Mouse (Mus musculus) stomach, embryonic 15.5 days (tissue): Measurements from ENCODE around the gene Lonp1. TPM values are rescaled to one million over a fixed set of nuclear protein-coding genes. Genes with fewer than 3 reads are reported as not detected.
"Not testable (repeated sequence)": the region's sequence is repeated elsewhere in the genome, so short reads cannot be mapped to it uniquely, and the experiment has no call there.

Source experiments
- ATAC-seq: fragments of 200-750 bp; cut with Nextera tagmentation; 2 replicates; pipeline ENCODE4 v1.8.0; 2017; ENCODE audit warnings: low read depth, moderate number of reproducible peaks, moderate TSS enrichment; ENCODE audit not compliant: insufficient read depth, low FRiP score
- H3K27ac ChIP-seq: fragments of 300-500 bp; sonication (generic); 2 replicates; pipeline ENCODE4 v1.5.1; 2015; ENCODE audit warnings: mild to moderate bottlenecking, inconsistent platforms
- H3K27me3 ChIP-seq: fragments of 300-500 bp; sonication (generic); replicated peaks from 2 replicates; pipeline ENCODE4 v1.6.1; 2015; ENCODE audit warnings: inconsistent platforms
- H3K36me3 ChIP-seq: fragments of 300-500 bp; sonication (generic); 2 replicates; pipeline ENCODE4 v1.6.1; 2015; ENCODE audit warnings: inconsistent platforms
- H3K4me1 ChIP-seq: fragments of 300-500 bp; sonication (generic); 2 replicates; pipeline ENCODE4 v1.6.1; 2015; ENCODE audit warnings: inconsistent platforms
- H3K4me2 ChIP-seq: fragments of 300-500 bp; sonication (generic); 2 replicates; pipeline ENCODE4 v1.6.1; 2015; ENCODE audit warnings: mild to moderate bottlenecking, inconsistent platforms
- H3K4me3 ChIP-seq: fragments of 300-500 bp; sonication (generic); replicated peaks from 2 replicates; pipeline ENCODE4 v1.5.1; 2015; ENCODE audit warnings: inconsistent platforms
- H3K9ac ChIP-seq: fragments of 300-500 bp; sonication (generic); 2 replicates; pipeline ENCODE4 v1.6.1; 2015; ENCODE audit warnings: inconsistent platforms
- H3K9me3 ChIP-seq: fragments of 300-500 bp; sonication (generic); 2 replicates; pipeline ENCODE4 v1.6.1; 2016; ENCODE audit warnings: inconsistent platforms
- WGBS: fragments of 180-500 bp; shearing (Covaris S2); methylation state at CpG from one replicate; pipeline ENCODE4 v1.1.7; 2015; 5-methylcytosine and 5-hydroxymethylcytosine counted together
- polyA plus RNA-seq: library from polyadenylated mRNA; unstranded; fragments of >200 nt; fragmentation: Nextera tagmentation; extraction: Ambion mirVana; gene quantifications from 2 replicates; pipeline ENCODE4 v1.2.1, GENCODE M21; 2015

Gene Lonp1
- polyA plus RNA-seq, 1 experiment from 2014 or later, result 59.1 TPM

DNA sequence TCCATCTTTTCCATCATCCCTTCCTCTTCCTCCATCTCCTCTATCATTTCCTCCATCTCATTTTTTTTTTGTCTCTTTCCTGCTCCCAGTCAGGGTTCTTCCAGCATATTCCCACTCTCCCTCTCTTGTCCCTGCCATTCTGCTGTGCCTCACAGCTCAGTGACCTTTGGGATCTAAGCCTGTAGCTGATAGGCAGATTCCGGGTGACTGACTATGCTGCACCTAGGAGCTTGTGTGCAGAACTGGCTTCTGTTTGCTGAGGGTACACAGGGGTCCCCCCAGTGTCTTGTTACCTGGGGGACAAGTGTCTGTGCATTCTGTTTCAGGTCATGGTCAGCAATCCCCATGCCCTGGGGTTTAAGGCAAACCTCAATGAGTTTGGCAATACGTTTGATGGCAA, 28.1 kb upstream of the Lonp1 start:
- WGBS, result 70% methylated on average over 2 of the region's 2 CpGs
- H3K9ac ChIP-seq, result no peak overlapping the region
- ATAC-seq, result no peak
- no peak overlapping the region for H3K27ac ChIP-seq
- H3K4me2 ChIP-seq, result no peak overlapping the region
- no peaks in the 10 kb centered on the region for H3K9me3 ChIP-seq
- H3K27me3 ChIP-seq, result no peaks in the 10 kb centered on the region
- H3K4me1 ChIP-seq, result no peaks in the 10 kb centered on the region
- no peaks in the 10 kb centered on the region for H3K36me3 ChIP-seq
- no peak overlapping the region for H3K4me3 ChIP-seq

DNA sequence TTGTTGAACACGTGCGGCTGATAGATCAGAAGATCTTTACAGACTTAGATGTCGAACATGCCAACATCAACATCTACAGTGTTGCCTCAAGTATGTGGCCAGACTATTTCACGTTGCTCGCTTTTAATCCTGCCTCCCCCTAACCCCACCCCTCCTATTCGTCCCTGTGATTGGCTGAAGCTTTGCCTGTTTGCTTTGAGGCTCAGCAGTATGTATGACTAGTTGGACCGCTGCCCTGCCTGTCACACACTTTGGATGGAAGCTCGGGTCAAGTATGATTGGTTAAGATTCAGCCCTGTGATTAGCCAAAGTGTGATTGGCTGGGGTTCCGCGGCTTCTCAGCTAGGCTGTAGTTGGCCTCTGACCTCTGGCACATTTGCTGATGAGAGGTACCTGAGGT, 25.1 kb upstream of the Lonp1 start:
- no peaks in the 10 kb centered on the region for H3K36me3 ChIP-seq
- H3K4me3 ChIP-seq, result no peak overlapping the region
- H3K27me3 ChIP-seq, result no peaks in the 10 kb centered on the region
- H3K9ac ChIP-seq, result no peak overlapping the region
- H3K4me2 ChIP-seq, result no peak overlapping the region
- no peaks in the 10 kb centered on the region for H3K4me1 ChIP-seq
- H3K9me3 ChIP-seq, result no peaks in the 10 kb centered on the region
- H3K27ac ChIP-seq, result no peak overlapping the region
- ATAC-seq, result peak; percentile 51; the same call in 1 of the 2 replicates
- WGBS, result 25% methylated on average over 10 of the region's 10 CpGs

DNA sequence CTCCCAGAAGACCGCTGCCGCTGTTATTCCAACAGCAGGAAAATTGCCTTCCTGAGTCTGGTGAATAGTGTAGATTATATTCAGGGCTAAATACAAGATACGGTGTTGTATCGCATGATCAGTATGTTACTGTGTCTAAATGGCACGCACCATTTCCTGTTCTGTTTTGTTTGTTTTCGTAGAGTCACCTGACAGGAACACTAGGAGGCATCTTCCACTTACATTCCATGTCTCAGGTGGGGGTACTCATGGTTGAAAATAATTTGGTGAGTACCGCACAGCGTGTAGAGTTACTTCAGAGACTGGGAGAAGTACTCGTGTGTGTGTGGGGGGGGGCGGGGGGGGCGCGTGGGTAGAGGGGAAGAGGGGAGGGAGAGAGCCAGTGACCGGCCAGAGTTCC, 20.9 kb upstream of the Lonp1 start:
- no peaks in the 10 kb centered on the region for H3K9me3 ChIP-seq
- H3K4me2 ChIP-seq, result no peak overlapping the region
- no peaks in the 10 kb centered on the region for H3K36me3 ChIP-seq
- 61% methylated on average over 10 of the region's 13 CpGs for WGBS
- no peak for ATAC-seq
- H3K27me3 ChIP-seq, result no peaks in the 10 kb centered on the region
- no peaks in the 10 kb centered on the region for H3K4me1 ChIP-seq
- no peak overlapping the region for H3K27ac ChIP-seq
- no peak overlapping the region for H3K9ac ChIP-seq
- no peak overlapping the region for H3K4me3 ChIP-seq

DNA sequence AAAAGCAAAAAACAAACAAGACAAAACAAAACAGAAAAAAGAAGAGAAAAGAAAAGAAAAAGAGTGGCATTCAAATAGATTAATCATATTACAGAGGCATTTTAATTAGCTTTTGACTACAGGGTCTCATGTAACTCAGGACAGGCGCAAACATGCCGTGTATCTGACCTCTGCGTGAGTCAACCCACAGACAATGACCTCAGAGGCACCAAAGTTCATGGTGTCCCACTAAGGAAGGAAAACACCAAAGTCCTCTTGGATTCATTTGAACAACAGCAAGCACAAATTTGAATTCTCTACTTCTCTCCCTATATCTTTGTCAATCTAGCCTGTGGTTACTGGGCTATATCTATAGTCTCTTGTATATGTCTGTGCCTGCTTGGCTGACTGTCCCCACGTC, 16.6 kb upstream of the Lonp1 start:
- H3K4me2 ChIP-seq, result no peak overlapping the region
- no peak overlapping the region for H3K27ac ChIP-seq
- no peak overlapping the region for H3K4me3 ChIP-seq
- no peaks in the 10 kb centered on the region for H3K4me1 ChIP-seq
- H3K36me3 ChIP-seq, result no peaks in the 10 kb centered on the region
- H3K9me3 ChIP-seq, result no peaks in the 10 kb centered on the region
- no peaks in the 10 kb centered on the region for H3K27me3 ChIP-seq
- H3K9ac ChIP-seq, result no peak overlapping the region
- WGBS, result 83% methylated on average over 4 of the region's 4 CpGs
- ATAC-seq, result no peak

DNA sequence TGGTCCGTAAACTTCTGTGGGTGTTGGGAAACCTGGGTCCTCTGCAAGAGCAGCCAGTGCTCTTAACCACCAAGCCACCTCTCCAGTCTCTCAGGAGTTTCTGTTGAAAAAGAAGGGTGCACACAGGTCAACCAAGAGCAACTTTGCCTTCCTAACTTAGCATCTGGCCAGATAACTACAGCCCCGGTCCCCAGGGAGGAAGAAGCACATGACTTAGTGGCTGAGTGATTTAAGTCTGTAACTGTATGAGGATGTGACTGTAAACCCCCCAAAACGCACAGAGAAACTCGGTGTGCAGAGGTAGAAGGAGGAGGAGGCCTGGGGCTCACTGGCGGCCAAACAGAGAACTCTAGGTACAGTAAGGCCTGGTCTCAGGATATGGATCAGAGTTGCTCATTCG, 7.3 kb upstream of the Lonp1 start:
- 86% methylated on average over 6 of the region's 6 CpGs for WGBS
- no peaks in the 10 kb centered on the region for H3K36me3 ChIP-seq
- no peak overlapping the region for H3K4me2 ChIP-seq
- no peak overlapping the region for H3K27ac ChIP-seq
- no peaks in the 10 kb centered on the region for H3K27me3 ChIP-seq
- H3K9me3 ChIP-seq, result no peaks in the 10 kb centered on the region
- ATAC-seq, result no peak
- H3K9ac ChIP-seq, result no peak overlapping the region
- H3K4me1 ChIP-seq, result no peaks in the 10 kb centered on the region
- H3K4me3 ChIP-seq, result no peak overlapping the region

DNA sequence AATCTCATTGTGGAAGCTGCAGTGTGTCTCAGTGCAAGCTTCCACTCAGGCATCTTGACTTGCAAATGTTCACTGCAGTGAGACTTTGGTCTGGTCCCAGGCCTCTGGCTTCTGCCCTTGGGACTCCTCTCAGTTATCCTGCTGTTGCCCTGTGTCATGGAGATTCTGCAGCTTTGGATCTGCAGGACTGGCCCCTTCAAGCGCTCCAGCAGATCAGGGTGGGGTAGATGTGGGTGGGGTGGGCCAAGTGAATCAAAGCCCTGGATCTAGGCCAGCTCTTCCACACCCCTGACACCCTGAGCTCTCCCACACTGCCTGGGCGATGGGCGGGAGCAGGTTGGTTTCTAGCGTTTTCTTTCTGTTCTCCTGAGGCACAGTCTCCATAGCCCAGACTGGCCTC, 5.1 kb upstream of the Lonp1 start:
- Histone ChIP-seq H3K36me3 (no peaks in the 10 kb centered on the region), H3K27me3 (no peaks in the 10 kb centered on the region), H3K9ac (no peak overlapping the region), H3K9me3 (no peaks in the 10 kb centered on the region), H3K27ac (no peak overlapping the region), H3K4me2 (no peak overlapping the region), H3K4me3 (no peak overlapping the region), H3K4me1 (peaks cover 5% of the 10 kb centered on the region; the same call in 1 of the 2 replicates)
- no peak for ATAC-seq
- 41% methylated on average over 4 of the region's 4 CpGs for WGBS

DNA sequence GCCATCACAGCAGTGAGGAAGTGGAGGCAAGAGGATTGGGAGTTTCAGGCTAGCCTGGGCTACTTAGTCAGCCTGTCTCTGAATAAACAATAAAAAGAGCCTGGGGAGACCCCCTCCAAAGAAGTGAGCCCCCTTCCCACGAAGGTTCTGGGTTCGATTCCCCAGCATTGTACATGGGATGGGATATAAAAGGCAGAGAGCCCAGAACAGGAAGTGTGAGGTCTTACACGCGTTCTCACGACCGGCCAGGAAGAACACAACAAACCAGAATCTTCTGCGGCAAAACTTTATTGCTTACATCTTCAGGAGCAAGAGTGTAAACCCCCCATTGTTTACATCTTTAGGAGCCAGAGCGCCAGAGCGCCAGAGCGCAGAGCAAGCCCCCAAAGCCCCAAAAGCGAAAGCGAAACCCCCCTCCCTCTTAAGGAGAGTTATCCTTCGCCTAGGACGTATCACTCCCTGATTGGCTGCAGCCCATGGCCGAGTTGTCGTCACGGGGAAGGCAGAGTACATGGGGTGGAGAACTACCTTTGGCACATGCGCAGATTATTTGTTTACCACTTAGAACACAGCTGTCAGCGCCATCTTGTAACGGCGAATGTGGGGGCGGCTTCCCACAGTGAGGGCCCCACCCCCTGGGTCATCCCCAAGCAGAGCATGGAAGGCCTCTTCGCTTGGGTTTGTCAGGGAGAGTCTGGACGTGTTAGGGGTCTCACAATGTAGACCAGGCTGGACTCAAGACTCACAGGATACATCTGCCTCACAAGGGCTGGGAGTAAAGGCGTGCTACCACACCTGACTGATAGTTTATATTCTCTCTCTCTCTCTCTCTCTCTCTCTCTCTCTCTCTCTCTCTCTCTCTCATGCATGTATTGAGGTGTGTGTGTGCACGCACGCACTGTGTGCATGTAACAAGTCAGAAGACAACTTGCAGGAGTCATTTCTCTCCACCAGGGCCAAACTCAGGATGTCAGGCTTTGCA, 3.4 kb upstream of the Lonp1 start:
- not testable (repeated sequence) for H3K9ac ChIP-seq, H3K4me3 ChIP-seq, H3K36me3 ChIP-seq, H3K27ac ChIP-seq, H3K27me3 ChIP-seq, H3K4me2 ChIP-seq, H3K9me3 ChIP-seq, ATAC-seq
- WGBS, result 85% methylated on average over 27 of the region's 27 CpGs
- peaks cover 17% of the 10 kb centered on the region for H3K4me1 ChIP-seq

DNA sequence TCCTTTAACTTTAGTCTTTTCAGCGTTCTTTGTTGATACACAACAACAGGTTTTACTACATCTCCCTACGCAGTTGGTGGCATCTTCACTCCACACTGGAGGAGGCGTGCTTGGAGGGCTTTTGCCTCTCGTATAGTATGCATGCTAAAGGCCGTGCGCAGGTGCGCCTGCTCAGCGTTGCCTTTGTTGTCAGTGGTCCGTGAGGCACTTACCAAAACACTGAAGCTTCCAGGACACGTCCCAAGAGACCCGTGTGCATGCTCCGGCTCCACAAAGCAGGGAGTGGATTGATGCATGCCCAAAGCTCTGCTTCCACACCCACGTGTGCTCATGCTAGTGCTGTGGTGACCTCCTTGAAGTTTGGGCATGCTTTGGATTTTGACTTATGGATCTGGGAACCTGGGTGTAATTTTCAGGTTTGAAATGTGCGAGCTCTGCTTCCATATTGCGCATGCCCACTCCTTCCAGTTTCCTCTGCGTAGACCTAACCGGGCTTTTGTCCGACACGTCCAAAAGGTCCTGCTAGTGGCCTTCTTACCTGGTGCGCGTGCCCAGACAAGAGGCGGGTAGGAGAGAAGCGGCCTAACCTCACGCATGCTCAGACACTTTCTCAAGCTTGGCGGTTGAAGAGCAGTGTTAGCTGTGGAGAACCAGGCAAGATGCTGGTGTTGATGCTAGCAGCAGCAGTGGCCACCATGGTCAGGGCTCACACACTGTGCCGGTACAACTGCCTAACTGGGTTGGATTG, 1.0 kb upstream of the Lonp1 start, which contains the start of gene Catsperd:
Catsperd (plus strand) TSS at position 614 of the 748 bp plus-strand sequence.
- Histone ChIP-seq H3K27ac (peak within 1 kb of the TSS; percentile 88), H3K27me3 (no peaks in the 10 kb centered on the region), H3K9me3 (no peaks in the 10 kb centered on the region), H3K4me1 (peaks cover 21% of the 10 kb centered on the region), H3K36me3 (peaks cover 7% of the 10 kb centered on the region; the same call in 1 of the 2 replicates), H3K9ac (peak within 1 kb of the TSS; percentile 19; the same call in 1 of the 2 replicates), H3K4me3 (peak within 1 kb of the TSS; percentile 86), H3K4me2 (peak within 1 kb of the TSS; percentile 95)
- peak; percentile 10; the same call in 1 of the 2 replicates for ATAC-seq
- 10% methylated on average over 26 of the region's 26 CpGs for WGBS

DNA sequence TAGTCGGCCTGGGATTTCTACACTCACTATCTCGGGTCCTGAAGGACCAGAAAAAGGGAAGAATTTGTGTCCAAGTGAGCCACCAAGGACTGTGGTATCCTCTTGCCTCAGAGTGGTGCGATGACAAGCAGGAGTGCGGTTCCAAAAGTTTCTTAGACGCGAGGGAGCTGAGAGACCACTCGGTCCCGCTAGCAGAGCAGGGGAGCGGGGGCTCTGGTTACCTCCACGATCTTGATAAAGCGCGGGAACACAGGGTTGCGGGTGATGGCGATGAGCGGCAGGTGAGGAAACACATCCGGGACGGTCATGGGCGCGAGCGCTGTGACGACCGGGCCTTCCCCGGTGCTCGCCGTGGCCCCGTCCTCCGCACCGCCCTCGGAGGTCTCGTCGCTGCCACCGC, 427 bp downstream of the Lonp1 start:
- H3K4me3 ChIP-seq, result peak overlapping the region; percentile 86
- peak overlapping the region; percentile 95 for H3K4me2 ChIP-seq
- H3K36me3 ChIP-seq, result peaks cover 18% of the 10 kb centered on the region; the same call in 1 of the 2 replicates
- peak overlapping the region; percentile 36; the same call in 1 of the 2 replicates for H3K27ac ChIP-seq
- H3K9ac ChIP-seq, result peak overlapping the region; percentile 86
- ATAC-seq, result no peak
- no peaks in the 10 kb centered on the region for H3K9me3 ChIP-seq
- WGBS, result under 1% methylated on average over 32 of the region's 32 CpGs
- no peaks in the 10 kb centered on the region for H3K27me3 ChIP-seq
- peaks cover 21% of the 10 kb centered on the region for H3K4me1 ChIP-seq

DNA sequence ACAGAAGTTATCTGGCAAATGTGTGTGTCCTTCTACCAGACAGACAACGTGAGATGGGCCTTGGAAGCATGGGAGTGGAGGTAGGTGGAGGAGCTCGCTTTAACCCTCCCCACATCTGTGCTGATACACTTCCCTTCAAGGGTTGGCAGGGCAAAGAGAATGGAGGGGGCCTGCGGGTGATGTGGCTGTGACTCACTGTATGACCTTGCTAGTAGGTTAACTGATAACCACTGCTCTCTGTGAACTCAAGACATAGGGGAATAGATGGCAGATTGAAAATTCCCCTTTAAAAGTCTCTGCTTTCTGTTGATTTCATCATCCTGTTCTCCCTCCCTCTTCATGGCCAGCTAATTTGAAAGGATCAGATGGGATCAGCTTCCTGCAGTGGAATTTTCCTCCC, 1.2 kb downstream of the Lonp1 start:
- ATAC-seq, result no peak

DNA sequence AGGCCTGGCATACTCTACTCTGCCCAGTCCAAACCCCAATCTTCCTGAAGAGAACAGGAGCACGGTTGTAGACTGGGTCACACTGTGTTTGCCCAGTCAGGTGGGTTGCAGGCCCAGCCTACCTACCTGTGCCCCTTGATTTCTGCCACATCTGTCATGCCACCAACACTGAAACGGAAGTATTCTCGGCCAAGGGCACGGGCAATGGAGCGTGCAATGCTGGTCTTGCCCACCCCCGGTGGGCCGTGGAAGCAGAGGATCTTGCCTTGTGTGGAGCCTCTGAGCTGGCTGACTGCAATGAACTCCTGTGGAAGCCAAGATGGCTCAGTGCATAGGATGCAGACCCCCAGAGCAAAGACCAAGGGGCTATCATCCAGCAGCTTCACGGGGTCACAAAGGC, 9.1 kb downstream of the Lonp1 start:
- Histone ChIP-seq H3K4me3 (no peak overlapping the region), H3K4me1 (peaks cover 10% of the 10 kb centered on the region), H3K4me2 (no peak overlapping the region), H3K27ac (no peak overlapping the region), H3K9ac (no peak overlapping the region), H3K27me3 (no peaks in the 10 kb centered on the region), H3K9me3 (no peaks in the 10 kb centered on the region), H3K36me3 (peaks cover 77% of the 10 kb centered on the region)
- no peak for ATAC-seq
- 87% methylated on average over 8 of the region's 8 CpGs for WGBS

More for the DNA sequence above, 1.2 kb downstream of the Lonp1 start:
- Histone ChIP-seq H3K4me2 (peak overlapping the region; percentile 95), H3K27ac (no peak overlapping the region), H3K9me3 (no peaks in the 10 kb centered on the region), H3K4me1 (peaks cover 21% of the 10 kb centered on the region), H3K4me3 (peak overlapping the region; percentile 86), H3K36me3 (peaks cover 24% of the 10 kb centered on the region), H3K27me3 (no peaks in the 10 kb centered on the region), H3K9ac (no peak overlapping the region)
- WGBS, result 78% methylated on average over 3 of the region's 3 CpGs

DNA sequence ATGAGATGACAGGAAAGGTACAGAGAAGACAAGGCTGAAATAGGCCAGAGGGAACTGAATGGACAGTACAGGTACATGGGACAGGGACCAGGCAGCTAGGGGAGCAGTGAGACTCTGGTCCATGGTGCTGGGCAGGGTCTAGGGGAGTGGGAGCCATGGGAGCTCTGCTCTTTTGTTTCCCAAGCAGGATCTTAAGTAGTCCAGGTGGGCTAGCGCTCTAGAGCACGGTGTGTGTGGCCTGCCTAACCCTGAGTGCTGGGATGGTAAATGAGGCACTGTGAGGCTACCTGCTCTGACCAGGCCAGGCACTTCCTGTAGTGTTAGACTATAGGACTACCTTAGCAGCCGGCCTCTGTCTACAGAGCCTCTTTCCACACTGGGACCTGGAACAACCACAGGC, 10.0 kb downstream of the Lonp1 start:
- no peak for ATAC-seq
- no peak overlapping the region for H3K4me2 ChIP-seq
- 90% methylated on average over 3 of the region's 3 CpGs for WGBS
- peaks cover 19% of the 10 kb centered on the region for H3K4me1 ChIP-seq
- no peaks in the 10 kb centered on the region for H3K9me3 ChIP-seq
- no peak overlapping the region for H3K4me3 ChIP-seq
- H3K9ac ChIP-seq, result no peak overlapping the region
- H3K27ac ChIP-seq, result no peak overlapping the region
- H3K27me3 ChIP-seq, result no peaks in the 10 kb centered on the region
- peaks cover 70% of the 10 kb centered on the region for H3K36me3 ChIP-seq
